Mouse (Mus musculus) splenic B cell, adult 2 months (primary cell): ENCODE measurements around the gene Mettl1.
A peak's percentile ranks its signal among the peaks of the same experiment; 100 is the strongest.

Experiments used
- DNase-seq: peaks from one replicate; pipeline ENCODE4 v3.0.0-alpha.2; 2011; ENCODE audit warnings: low read depth, low spot score
- H3K27me3 ChIP-seq: 2 replicates; pipeline ENCODE4 v1.6.1; 2012; ENCODE audit warnings: mild to moderate bottlenecking, low read length, moderate library complexity, mixed read lengths; ENCODE audit not compliant: control insufficient read depth, poor library complexity, insufficient read depth, severe bottlenecking
- H3K36me3 ChIP-seq: 2 replicates; pipeline ENCODE4 v1.6.1; 2012; ENCODE audit warnings: mild to moderate bottlenecking, low read length, moderate library complexity, mixed read lengths; ENCODE audit not compliant: control insufficient read depth, poor library complexity, insufficient read depth, severe bottlenecking

Gene Mettl1

GRCm38 (mm10) chr10:127033301-127033741 is 7.9 kb upstream of the Mettl1 start:
- no peak for DNase-seq
- Histone ChIP-seq H3K36me3 (no peaks in the 10 kb centered on the region), H3K27me3 (no peaks in the 10 kb centered on the region)

- Histone ChIP-seq H3K27me3 (no peaks in the 10 kb centered on the region), H3K36me3 (no peaks in the 10 kb centered on the region)
- DNase-seq = no peak
Observed at GRCm38 (mm10) chr10:127036273-127036672, 4.9 kb upstream of the Mettl1 start.

- Histone ChIP-seq H3K27me3 (no peaks in the 10 kb centered on the region), H3K36me3 (no peaks in the 10 kb centered on the region)
- no peak for DNase-seq
Observed at GRCm38 (mm10) chr10:127037641-127038040, 3.6 kb upstream of the Mettl1 start.

- Histone ChIP-seq H3K36me3 (no peaks in the 10 kb centered on the region), H3K27me3 (no peaks in the 10 kb centered on the region)
- no peak for DNase-seq
Observed at GRCm38 (mm10) chr10:127040569-127041214, 522 bp upstream of the Mettl1 start.

GRCm38 (mm10) chr10:127041774-127042338 is 642 bp downstream of the Mettl1 start:
- Histone ChIP-seq H3K36me3 (no peaks in the 10 kb centered on the region), H3K27me3 (no peaks in the 10 kb centered on the region)
- DNase-seq = peak; percentile 91

- H3K27me3 ChIP-seq = no peaks in the 10 kb centered on the region
- no peak for DNase-seq
- no peaks in the 10 kb centered on the region for H3K36me3 ChIP-seq
Observed at GRCm38 (mm10) chr10:127042468-127043115, 1.4 kb downstream of the Mettl1 start.

GRCm38 (mm10) chr10:127043187-127043586 is 2.0 kb downstream of the Mettl1 start:
- Histone ChIP-seq H3K27me3 (no peaks in the 10 kb centered on the region), H3K36me3 (no peaks in the 10 kb centered on the region)
- DNase-seq = no peak

- Histone ChIP-seq H3K27me3 (no peaks in the 10 kb centered on the region; the same call in 1 of the 2 replicates), H3K36me3 (no peaks in the 10 kb centered on the region)
- no peak for DNase-seq
Observed at GRCm38 (mm10) chr10:127047954-127048353, 6.7 kb downstream of the Mettl1 start, which contains the start of gene Cyp27b1. Gene Cyp27b1, plus strand, starts transcription at chr10:127048250.

GRCm38 (mm10) chr10:127048608-127049394 is 7.6 kb downstream of the Mettl1 start:
- Histone ChIP-seq H3K36me3 (no peaks in the 10 kb centered on the region), H3K27me3 (no peaks in the 10 kb centered on the region; the same call in 1 of the 2 replicates)
- DNase-seq = no peak

GRCm38 (mm10) chr10:127049395-127050118 is 8.3 kb downstream of the Mettl1 start:
- no peaks in the 10 kb centered on the region for H3K36me3 ChIP-seq
- peak; percentile 41 for DNase-seq
- H3K27me3 ChIP-seq = no peaks in the 10 kb centered on the region; the same call in 1 of the 2 replicates

- H3K27me3 ChIP-seq = no peaks in the 10 kb centered on the region; the same call in 1 of the 2 replicates
- DNase-seq = no peak
- no peaks in the 10 kb centered on the region for H3K36me3 ChIP-seq
Observed at GRCm38 (mm10) chr10:127050119-127050474, 8.9 kb downstream of the Mettl1 start.

- H3K36me3 ChIP-seq = no peaks in the 10 kb centered on the region
Observed at GRCm38 (mm10) chr10:127054646-127055045, 13.4 kb downstream of the Mettl1 start.

GRCm38 (mm10) chr10:127055406-127055805 is 14.2 kb downstream of the Mettl1 start:
- DNase-seq = peak; percentile 56

More at GRCm38 (mm10) chr10:127054646-127055045, 13.4 kb downstream of the Mettl1 start:
- DNase-seq = no peak
- H3K27me3 ChIP-seq = no peaks in the 10 kb centered on the region

GRCm38 (mm10) chr10:127056490-127056889 is 15.3 kb downstream of the Mettl1 start:
- Histone ChIP-seq H3K27me3 (no peaks in the 10 kb centered on the region), H3K36me3 (no peaks in the 10 kb centered on the region)
- DNase-seq = no peak

More at GRCm38 (mm10) chr10:127055406-127055805, 14.2 kb downstream of the Mettl1 start:
- Histone ChIP-seq H3K27me3 (no peaks in the 10 kb centered on the region), H3K36me3 (no peaks in the 10 kb centered on the region)
